Mouse (Mus musculus): ENCODE results near the gene Spns3. TPM values are rescaled to one million over a fixed set of nuclear protein-coding genes. Genes with fewer than 3 reads are reported as not detected.

Gene Spns3
- polyA plus RNA-seq, 1 experiment from 2014 or later = 12.2 TPM

DNA sequence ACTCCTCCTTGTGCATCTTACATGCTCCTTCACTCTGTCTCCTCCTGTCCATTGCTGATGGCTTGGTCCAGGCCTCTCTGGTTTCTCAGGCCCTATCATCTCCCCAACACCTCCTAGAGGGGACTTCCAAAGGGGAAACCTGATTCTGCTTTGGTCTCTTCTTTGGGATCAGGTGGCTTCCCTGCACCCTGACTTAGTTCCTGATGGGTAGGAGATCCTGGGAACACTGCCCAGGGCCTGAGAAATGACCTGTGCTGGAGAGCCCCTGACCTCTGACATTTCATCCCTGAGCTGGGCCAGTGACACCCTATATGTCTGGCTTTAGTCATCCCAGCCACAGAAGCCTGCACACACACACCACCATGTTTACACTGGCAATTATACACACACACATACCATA lies 42.7 kb downstream of the Spns3 start:
- Histone ChIP-seq H3K4me1 (replicated peaks; ENCODE audit: control insufficient read depth, insufficient read depth, low read length) (peaks cover 25% of the 10 kb centered on the region), H3K36me3 (ENCODE audit: control insufficient read depth, insufficient read depth) (no peaks in the 10 kb centered on the region), H3K27me3 (replicated peaks; ENCODE audit: control insufficient read depth, insufficient read depth, low read length) (no peaks in the 10 kb centered on the region), H3K9me3 (ENCODE audit: control insufficient read depth) (no peaks in the 10 kb centered on the region), H3K9ac (ENCODE audit: low read depth, low read length) (no peak overlapping the region), H3K4me3 (ENCODE audit: low read depth, low read length) (no peak overlapping the region), H3K27ac (ENCODE audit: low read depth, low read length) (no peak overlapping the region), H3K4me2 (replicated peaks; ENCODE audit: low read depth) (no peak overlapping the region)
- ATAC-seq = no peak
- TF ChIP-seq CTCF (IDR thresholded peaks at IDR 0.05; ENCODE audit: low read depth) = no peak

DNA sequence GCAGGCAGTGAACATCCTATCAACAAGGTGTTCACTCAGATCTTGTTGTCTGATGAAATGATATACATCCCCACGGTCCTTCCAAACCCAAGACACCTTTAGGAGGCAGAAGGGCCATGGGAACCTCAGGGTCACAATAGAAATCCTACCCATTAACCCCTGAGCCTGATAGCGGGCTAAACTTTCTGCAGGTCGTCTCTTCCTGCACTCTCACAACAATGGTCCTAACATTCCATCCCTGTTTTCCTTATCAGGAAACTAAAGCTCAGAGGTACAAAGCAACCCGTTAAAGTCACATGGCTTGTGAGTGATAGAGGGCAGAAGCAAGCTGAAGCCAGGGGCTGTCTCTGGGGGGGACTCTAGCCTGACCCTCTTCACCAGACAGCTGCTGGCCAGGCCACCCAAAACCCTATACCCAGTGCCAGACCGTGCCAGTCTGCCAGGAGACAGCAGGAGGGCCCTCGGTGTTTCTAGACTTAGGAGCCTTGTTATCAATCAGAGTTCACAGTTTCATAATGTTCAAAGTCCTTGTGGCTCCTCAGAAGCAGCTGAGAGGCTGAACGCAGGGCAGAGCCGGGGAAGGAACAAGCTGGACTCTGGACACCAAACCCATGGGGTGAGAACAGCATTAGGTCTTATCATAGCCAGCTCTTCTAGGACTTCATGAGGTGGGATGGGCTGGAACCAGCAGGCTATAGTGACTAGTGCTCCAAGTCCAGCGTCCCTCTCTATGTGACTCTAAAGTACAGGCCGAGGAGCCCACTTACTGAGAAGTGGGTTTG lies 46.1 kb downstream of the Spns3 start:
- H3K9ac ChIP-seq (ENCODE audit: low read depth, low read length) = no peak overlapping the region
- ATAC-seq = peak; percentile 95
- H3K27ac ChIP-seq (ENCODE audit: low read depth, low read length) = peak overlapping the region; percentile 95
- WGBS = 33% methylated on average over 10 of the region's 10 CpGs
- peaks cover 31% of the 10 kb centered on the region for H3K4me1 ChIP-seq (replicated peaks; ENCODE audit: control insufficient read depth, insufficient read depth, low read length)
- no peak overlapping the region for H3K4me3 ChIP-seq (ENCODE audit: low read depth, low read length)
- no peaks in the 10 kb centered on the region; the same call in 1 of the 2 replicates for H3K36me3 ChIP-seq (ENCODE audit: control insufficient read depth, insufficient read depth)
- H3K9me3 ChIP-seq (ENCODE audit: control insufficient read depth) = no peaks in the 10 kb centered on the region
- H3K27me3 ChIP-seq (replicated peaks; ENCODE audit: control insufficient read depth, insufficient read depth, low read length) = no peaks in the 10 kb centered on the region
- 0 out of 2 replicates have a peak overlapping the region, but pooled peaks have one; percentile 13 for H3K4me2 ChIP-seq (replicated peaks; ENCODE audit: low read depth)
- no peak for TF ChIP-seq CTCF (IDR thresholded peaks at IDR 0.05; ENCODE audit: low read depth)

DNA sequence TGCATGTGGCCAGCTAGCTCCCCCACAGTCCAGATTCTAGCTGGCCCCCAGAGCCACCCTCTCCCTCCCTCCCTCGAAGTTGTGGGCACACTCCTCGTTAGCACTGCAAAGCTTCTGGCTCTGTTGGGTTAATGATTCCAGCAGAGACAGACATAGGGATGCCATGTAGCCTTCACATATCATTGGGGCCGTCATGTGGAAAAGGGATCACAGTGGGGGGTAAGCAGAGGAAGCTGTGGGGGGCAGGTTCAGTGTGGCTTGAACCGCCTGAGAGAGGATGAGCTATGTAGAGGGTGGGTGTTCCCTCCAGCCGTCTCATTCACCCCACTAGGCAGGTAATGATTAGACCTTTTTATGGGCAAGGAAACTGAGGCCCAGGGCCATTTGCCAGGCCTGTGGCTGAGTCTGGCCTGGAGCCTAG lies 46.8 kb downstream of the Spns3 start:
- H3K27me3 ChIP-seq (replicated peaks; ENCODE audit: control insufficient read depth, insufficient read depth, low read length) = no peaks in the 10 kb centered on the region
- no peak for ATAC-seq
- H3K9me3 ChIP-seq (ENCODE audit: control insufficient read depth) = no peaks in the 10 kb centered on the region
- no peaks in the 10 kb centered on the region; the same call in 1 of the 2 replicates for H3K36me3 ChIP-seq (ENCODE audit: control insufficient read depth, insufficient read depth)
- H3K4me1 ChIP-seq (replicated peaks; ENCODE audit: control insufficient read depth, insufficient read depth, low read length) = peaks cover 31% of the 10 kb centered on the region
- no peak for TF ChIP-seq CTCF (IDR thresholded peaks at IDR 0.05; ENCODE audit: low read depth)
- 16% methylated on average over 5 of the region's 5 CpGs for WGBS
- H3K27ac ChIP-seq (ENCODE audit: low read depth, low read length) = peak overlapping the region; percentile 95
- H3K9ac ChIP-seq (ENCODE audit: low read depth, low read length) = 0 out of 2 replicates have a peak overlapping the region, but pooled peaks have one; percentile 7
- H3K4me3 ChIP-seq (ENCODE audit: low read depth, low read length) = no peak overlapping the region
- 0 out of 2 replicates have a peak overlapping the region, but pooled peaks have one; percentile 6 for H3K4me2 ChIP-seq (replicated peaks; ENCODE audit: low read depth)

DNA sequence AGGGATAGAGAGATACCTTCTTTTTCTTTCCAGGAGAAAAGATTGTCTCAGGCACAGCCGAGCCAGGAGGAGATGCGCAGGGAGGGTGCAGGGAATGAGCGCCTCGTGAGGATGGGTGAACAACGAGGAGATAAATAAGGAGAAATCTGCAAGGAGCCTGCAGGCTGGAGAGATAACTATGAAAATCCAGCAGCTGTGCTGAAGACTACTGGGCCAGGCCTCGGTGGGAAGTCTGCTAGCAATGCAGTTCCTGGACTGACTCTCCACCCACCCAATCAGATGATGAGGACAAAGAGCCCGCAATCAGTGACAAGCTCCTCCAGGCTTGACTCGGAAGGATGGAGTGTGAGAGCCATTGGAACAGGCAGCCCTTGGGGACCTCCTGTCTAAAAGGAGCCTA lies 48.1 kb downstream of the Spns3 start:
- no peak overlapping the region for H3K9ac ChIP-seq (ENCODE audit: low read depth, low read length)
- no peaks in the 10 kb centered on the region; the same call in 1 of the 2 replicates for H3K36me3 ChIP-seq (ENCODE audit: control insufficient read depth, insufficient read depth)
- 32% methylated on average over 8 of the region's 8 CpGs for WGBS
- H3K4me2 ChIP-seq (replicated peaks; ENCODE audit: low read depth) = peak overlapping the region; percentile 52
- no peak for TF ChIP-seq CTCF (IDR thresholded peaks at IDR 0.05; ENCODE audit: low read depth)
- peak overlapping the region; percentile 95 for H3K27ac ChIP-seq (ENCODE audit: low read depth, low read length)
- H3K9me3 ChIP-seq (ENCODE audit: control insufficient read depth) = no peaks in the 10 kb centered on the region
- H3K4me3 ChIP-seq (ENCODE audit: low read depth, low read length) = no peak overlapping the region
- H3K27me3 ChIP-seq (replicated peaks; ENCODE audit: control insufficient read depth, insufficient read depth, low read length) = no peaks in the 10 kb centered on the region
- ATAC-seq = no peak
- H3K4me1 ChIP-seq (replicated peaks; ENCODE audit: control insufficient read depth, insufficient read depth, low read length) = peaks cover 34% of the 10 kb centered on the region

- H3K9ac ChIP-seq (ENCODE audit: low read depth, low read length) = peak overlapping the region; percentile 26; the same call in 1 of the 2 replicates
- no peaks in the 10 kb centered on the region for H3K27me3 ChIP-seq (replicated peaks; ENCODE audit: control insufficient read depth, insufficient read depth, low read length)
- H3K4me1 ChIP-seq (replicated peaks; ENCODE audit: control insufficient read depth, insufficient read depth, low read length) = peaks cover 38% of the 10 kb centered on the region
- WGBS = 22% methylated on average over 5 of the region's 5 CpGs
- no peak for TF ChIP-seq CTCF (IDR thresholded peaks at IDR 0.05; ENCODE audit: low read depth)
- H3K4me3 ChIP-seq (ENCODE audit: low read depth, low read length) = peak overlapping the region; percentile 1; the same call in 1 of the 2 replicates
- no peak for ATAC-seq
- no peaks in the 10 kb centered on the region for H3K9me3 ChIP-seq (ENCODE audit: control insufficient read depth)
- H3K27ac ChIP-seq (ENCODE audit: low read depth, low read length) = peak overlapping the region; percentile 95
- no peaks in the 10 kb centered on the region; the same call in 1 of the 2 replicates for H3K36me3 ChIP-seq (ENCODE audit: control insufficient read depth, insufficient read depth)
- H3K4me2 ChIP-seq (replicated peaks; ENCODE audit: low read depth) = peak overlapping the region; percentile 52
Measured at GRCm38 (mm10) chr11:72501426-72502002, 48.8 kb downstream of the Spns3 start.

DNA sequence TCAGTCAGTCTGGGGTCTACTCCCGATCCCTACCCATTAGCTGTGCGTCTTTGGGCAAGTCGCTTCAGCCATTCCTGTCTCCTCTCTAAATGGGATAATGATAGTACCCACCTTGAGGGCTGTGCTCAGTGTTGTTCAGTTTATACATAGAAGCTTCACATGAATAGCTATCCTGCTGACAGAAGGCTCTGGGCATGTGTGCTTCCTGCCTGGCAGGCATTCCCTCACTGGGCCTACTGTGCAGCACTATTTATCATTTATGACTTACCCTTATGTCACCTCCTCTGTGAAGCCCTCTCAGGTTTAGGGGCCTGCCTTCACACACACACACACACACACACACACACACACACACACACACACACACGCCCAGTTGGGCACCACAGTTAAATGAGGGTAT lies 50.2 kb downstream of the Spns3 start:
- 89% methylated on average over 4 of the region's 4 CpGs for WGBS
- no peak overlapping the region for H3K27ac ChIP-seq (ENCODE audit: low read depth, low read length)

More for the DNA sequence above, 50.2 kb downstream of the Spns3 start:
- Histone ChIP-seq H3K9me3 (ENCODE audit: control insufficient read depth) (no peaks in the 10 kb centered on the region), H3K9ac (ENCODE audit: low read depth, low read length) (no peak overlapping the region), H3K4me2 (replicated peaks; ENCODE audit: low read depth) (no peak overlapping the region), H3K27me3 (replicated peaks; ENCODE audit: control insufficient read depth, insufficient read depth, low read length) (no peaks in the 10 kb centered on the region), H3K4me1 (replicated peaks; ENCODE audit: control insufficient read depth, insufficient read depth, low read length) (peaks cover 30% of the 10 kb centered on the region), H3K36me3 (ENCODE audit: control insufficient read depth, insufficient read depth) (no peaks in the 10 kb centered on the region; the same call in 1 of the 2 replicates), H3K4me3 (ENCODE audit: low read depth, low read length) (no peak overlapping the region)
- ATAC-seq = no peak
- TF ChIP-seq CTCF (IDR thresholded peaks at IDR 0.05; ENCODE audit: low read depth) = no peak
